Mouse (Mus musculus): ENCODE measurements around the gene Spag9. TPM values are rescaled to one million over a fixed set of nuclear protein-coding genes. Genes with fewer than 3 reads are reported as not detected.
A peak's percentile ranks its signal among the peaks of the same experiment; 100 is the strongest.

Gene Spag9
- 100 to 1,000 TPM; 213 to 215 TPM for total RNA-seq (2021)

DNA sequence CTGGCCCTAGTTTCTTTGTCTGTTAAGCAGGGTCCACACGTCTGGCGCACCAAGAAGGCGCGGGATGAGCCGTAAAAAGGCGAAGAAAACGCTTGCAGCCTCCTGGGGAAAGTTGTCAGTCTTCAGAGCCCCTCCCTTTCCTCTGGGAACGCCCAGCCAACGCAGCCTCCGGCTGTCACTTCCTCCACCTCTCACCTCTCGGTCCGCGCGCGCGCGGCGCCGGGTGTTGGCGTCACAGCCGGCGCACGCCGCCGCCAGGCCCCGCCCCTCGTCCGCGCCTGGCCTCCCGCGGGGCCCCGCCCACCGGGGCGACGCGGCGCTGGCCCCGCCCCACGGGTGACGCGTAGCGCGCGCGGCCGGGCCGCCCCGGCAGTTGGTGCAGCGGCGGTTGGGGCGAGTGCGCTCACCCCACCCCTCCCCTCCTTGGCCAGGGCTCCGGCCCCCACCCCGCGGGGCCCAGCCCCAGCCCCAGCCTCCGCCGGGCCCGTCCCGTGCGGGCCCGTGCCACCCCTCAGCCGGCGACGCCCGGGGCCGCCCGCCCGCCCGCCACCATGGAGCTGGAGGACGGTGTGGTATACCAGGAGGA, at the start of gene Spag9:
Spag9 (plus strand) TSS at position 372 of the 586 bp plus-strand sequence.
- peak; percentile 70 to 80 for DNase-seq (ENCODE audit: extremely low spot score in 1 of 2, low spot score in 1 of 2)

GRCm38 (mm10) chr11:93948887-93949567, 46.9 kb upstream of the Spag9 start:
- DNase-seq (ENCODE audit: extremely low spot score in 1 of 2, low spot score in 1 of 2) = no peak

DNA sequence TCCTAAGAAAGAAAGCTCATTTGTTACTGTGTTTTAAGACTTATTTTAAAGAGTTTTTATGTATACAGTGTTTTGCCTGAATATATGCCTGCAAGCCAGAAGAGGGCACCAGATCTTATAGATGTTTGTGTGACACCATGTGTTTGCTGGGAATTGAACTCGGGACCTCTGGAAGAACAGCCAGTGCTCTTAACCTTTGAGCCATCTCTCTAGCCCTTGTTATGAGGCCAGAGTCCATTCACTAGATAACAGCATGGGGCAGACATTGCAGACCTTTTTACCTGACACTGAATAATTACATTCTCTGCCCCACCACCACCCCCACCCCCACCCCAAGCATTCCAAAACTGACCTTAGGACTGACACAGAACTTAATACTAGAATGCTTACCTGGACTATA, 45.8 kb upstream of the Spag9 start:
- no peak for DNase-seq (ENCODE audit: extremely low spot score in 1 of 2, low spot score in 1 of 2)

GRCm38 (mm10) chr11:93952376-93952775, 43.5 kb upstream of the Spag9 start:
- no peak for DNase-seq (ENCODE audit: extremely low spot score in 1 of 2, low spot score in 1 of 2)

DNA sequence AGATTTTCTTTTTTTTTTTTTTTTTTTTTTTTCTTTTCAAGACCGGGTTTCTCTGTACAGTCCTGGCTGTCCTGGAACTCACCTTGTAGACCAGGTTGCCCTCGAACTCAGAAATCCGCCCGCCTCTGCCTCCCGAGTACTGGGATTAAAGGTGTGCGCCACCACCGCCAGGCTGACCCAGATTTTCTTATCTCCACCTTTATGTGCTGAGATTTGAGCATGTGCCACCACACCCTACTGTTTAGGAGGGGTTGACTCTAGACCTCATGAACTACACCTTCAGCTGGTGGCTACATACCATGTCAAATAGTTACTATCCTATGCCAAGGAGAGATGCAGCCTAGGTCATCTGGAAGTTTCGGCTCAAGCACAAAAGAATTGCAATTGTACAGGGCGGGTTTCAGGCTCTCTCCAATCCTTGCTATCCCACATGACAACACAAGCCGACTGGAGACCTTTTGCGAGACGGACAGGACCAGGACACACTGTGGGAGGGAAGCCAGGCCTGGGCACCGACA, 41.1 kb upstream of the Spag9 start:
- no peak for DNase-seq (ENCODE audit: extremely low spot score in 1 of 2, low spot score in 1 of 2)

DNA sequence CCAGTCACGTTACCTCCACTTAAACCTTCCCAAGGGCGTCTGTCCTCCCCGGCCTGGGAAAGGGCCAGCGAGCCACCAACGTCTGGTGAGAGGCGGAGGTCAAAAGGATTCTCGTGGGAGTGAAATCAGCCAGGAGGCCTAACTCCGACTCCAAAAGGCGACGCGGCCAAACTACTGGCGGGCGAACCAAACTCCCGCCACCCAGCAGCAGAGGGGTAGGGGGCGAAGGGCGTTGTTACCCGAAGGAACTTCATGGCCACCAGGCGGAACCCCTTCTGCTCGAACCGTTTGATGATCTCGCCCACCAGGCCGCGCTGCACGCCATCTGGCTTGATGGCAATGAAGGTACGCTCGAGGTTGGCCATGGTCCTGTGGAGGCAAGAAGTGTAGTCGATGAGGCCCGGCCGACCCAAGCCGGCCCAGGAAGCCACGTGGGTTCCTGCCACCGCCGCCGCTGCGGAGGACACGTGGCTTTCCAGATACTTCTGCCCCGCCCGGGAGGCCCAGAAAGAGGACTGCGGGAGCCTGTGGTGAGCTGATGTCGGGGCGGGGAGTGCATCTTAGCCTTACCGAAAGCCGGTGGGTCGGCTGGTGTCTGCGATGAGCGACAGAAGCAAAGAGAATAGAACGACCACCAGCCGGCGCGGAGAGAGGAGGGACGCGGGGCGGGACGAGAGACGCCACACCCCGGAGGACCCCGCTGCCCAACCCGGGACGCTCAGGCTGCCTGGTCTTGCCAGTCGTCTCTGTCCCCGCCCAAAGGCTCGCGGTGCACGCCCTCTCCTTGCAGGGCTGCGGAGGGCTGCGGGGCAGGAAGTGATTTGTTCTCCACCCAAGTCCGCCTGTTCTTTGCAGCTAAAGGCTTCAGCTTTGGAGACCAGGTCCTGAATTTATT, 40.4 kb upstream of the Spag9 start:
- peak; percentile 75 to 79 for DNase-seq (ENCODE audit: extremely low spot score in 1 of 2, low spot score in 1 of 2)

- no peak for DNase-seq (ENCODE audit: extremely low spot score in 1 of 2, low spot score in 1 of 2)
Observed at GRCm38 (mm10) chr11:93956159-93956558, 39.7 kb upstream of the Spag9 start, which contains the start of gene Nme2. Gene Nme2 (minus strand): TSS chr11:93956259.

DNA sequence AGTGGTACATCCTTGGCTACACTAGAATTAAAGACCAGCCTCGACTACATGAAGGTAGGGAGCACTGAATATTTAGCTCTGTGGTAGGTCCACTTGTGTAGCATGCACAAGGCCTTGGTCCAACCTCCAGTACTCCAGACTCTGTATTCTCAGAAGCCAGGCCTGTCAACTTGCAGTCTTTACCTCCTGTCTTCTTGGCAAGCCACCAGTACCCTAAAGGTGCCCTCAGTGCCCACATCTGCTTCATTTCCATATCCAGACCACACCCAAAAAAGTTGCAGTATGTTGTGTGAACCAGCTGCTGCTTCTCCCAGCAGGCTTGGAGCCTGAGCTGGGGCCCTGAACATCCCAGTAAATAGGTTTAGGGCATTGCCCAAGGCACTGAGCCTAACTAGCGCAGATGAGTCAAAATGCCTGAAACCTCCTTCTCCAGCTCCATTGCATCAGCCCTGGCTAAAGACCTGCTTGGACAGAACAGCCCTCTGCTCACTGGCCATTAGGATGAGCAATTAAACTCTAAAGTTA, 38.8 kb upstream of the Spag9 start:
- DNase-seq (ENCODE audit: extremely low spot score in 1 of 2, low spot score in 1 of 2) = no peak

- no peak for DNase-seq (ENCODE audit: extremely low spot score in 1 of 2, low spot score in 1 of 2)
Observed at GRCm38 (mm10) chr11:93957746-93958145, 38.1 kb upstream of the Spag9 start.

DNA sequence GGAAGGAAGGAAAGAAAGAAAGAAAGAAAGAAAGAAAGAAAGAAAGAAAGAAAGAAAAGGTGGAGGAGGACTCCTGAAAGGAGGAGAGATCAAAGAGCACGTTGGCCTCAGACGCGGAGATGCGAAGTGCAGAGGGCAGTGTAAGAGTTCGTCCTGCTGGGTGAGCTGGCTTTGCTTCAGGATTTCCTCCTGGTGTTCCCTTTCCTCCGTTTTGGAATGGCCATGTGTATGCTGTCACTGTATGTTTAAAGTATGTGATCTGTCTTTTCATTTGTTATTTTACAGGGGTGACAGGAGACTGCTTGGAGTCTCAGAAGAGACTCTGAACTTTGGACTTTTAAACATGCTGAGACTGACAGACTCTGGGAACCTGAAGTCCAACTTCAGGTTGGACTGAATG, 34.4 kb upstream of the Spag9 start:
- no peak for DNase-seq (ENCODE audit: extremely low spot score in 1 of 2, low spot score in 1 of 2)

GRCm38 (mm10) chr11:93963013-93963412, 32.9 kb upstream of the Spag9 start:
- DNase-seq (ENCODE audit: extremely low spot score in 1 of 2, low spot score in 1 of 2) = no peak

GRCm38 (mm10) chr11:93965391-93965790, 30.5 kb upstream of the Spag9 start:
- no peak for DNase-seq (ENCODE audit: extremely low spot score in 1 of 2, low spot score in 1 of 2)

GRCm38 (mm10) chr11:93967381-93967780, 28.5 kb upstream of the Spag9 start:
- no peak for DNase-seq (ENCODE audit: extremely low spot score in 1 of 2, low spot score in 1 of 2)

DNA sequence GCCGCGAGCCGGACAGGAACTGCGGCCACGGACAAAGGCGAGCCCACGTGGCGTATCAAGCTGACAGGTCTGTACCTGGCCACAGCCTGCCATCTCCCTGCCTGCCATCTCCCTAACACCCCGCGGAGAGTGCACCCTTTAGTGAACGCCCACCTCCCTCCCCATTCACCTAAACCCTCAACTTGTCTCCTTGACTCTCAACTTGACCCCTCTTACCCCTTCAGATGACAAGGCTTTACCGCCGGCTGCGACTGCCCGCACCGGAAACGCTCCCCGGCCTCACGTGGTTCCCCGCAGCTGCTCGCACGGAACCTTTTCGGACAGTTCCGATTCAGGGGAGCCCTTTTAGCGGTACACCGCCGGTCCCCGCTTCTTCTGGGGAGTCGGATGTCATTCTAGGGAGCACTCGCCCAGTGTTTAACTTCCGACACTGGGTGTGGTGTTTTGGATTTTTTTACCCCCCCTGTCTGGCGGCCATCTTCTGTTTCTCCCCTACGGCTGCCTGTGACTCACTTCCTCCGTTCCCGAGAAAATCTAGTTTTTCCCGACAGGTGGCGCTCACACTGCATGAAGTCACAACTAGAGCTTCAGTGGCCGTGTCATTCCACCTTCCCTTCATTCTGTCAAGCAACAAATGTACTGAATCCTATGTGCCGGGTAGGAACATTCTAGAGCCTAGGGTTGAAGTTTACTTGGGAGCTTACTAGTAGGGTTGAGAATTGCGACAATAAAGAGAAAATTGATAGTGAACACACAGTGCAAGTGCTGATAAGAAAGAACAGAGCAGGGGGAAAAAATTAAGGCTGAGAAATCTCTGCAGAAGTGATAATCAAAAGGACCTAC, 27.7 kb upstream of the Spag9 start, which contains the start of the genes Gm20390 and Nme1:
Gm20390 (minus strand) TSS at position 289 of the 843 bp plus-strand sequence.
Nme1 (minus strand) TSS at position 517 of the 843 bp plus-strand sequence.
- peak; percentile 98 for DNase-seq (ENCODE audit: extremely low spot score in 1 of 2, low spot score in 1 of 2)

DNA sequence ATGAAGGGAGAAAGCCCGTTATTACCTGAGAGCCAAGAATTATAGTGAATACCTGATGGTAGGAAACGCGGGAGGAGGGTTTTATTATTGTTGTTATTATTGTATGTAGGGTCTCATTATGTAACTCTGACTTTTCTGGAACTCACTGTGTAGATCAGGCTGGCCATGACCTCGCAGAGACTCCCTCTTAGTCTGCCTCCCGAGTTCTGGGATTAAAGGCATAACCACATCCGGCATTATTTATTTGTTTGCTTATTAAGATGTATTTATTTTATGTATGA, 27.1 kb upstream of the Spag9 start:
- no peak for DNase-seq (ENCODE audit: extremely low spot score in 1 of 2, low spot score in 1 of 2)

- DNase-seq (ENCODE audit: extremely low spot score in 1 of 2, low spot score in 1 of 2) = no peak
Observed at GRCm38 (mm10) chr11:93969171-93969570, 26.7 kb upstream of the Spag9 start.

DNA sequence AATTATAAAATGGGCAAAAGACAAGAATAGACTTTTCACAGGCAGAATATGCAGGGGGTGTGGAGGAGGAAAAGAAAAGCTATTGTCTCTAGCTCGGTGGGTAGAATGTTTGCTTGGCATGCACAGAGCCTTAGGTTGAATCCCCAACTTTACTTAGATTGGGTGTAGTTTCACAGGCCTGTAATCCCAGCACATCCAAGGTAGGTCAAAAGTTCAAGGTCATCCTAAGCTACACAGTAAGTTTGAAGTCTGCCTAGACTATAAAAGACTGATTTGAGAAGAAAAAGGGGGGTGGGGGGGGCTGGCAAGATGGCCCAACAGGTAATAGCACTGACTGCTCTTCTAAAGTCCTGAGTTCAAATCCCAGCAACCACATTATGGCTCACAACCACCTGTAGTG, 26.1 kb upstream of the Spag9 start:
- no peak for DNase-seq (ENCODE audit: extremely low spot score in 1 of 2, low spot score in 1 of 2)

DNA sequence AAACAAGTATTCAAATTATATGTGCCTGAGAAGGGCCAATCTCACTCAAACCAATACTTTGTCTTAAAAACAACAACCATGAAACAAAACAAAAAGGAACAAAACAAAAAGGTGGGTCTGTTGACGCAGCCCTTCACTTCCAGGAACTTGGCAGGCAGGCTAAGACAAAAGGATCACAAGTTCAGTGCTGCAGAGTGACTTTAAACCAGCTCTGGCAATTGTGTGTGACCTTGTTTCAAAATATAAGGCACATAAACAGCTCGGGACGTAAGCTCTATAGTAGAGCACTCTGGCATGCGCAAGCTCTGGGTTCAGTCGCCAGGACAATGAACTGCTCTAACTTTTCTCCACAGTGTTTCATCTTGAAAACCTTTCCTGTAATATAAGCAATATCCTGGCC, 22.9 kb upstream of the Spag9 start:
- DNase-seq (ENCODE audit: extremely low spot score in 1 of 2, low spot score in 1 of 2) = no peak

DNA sequence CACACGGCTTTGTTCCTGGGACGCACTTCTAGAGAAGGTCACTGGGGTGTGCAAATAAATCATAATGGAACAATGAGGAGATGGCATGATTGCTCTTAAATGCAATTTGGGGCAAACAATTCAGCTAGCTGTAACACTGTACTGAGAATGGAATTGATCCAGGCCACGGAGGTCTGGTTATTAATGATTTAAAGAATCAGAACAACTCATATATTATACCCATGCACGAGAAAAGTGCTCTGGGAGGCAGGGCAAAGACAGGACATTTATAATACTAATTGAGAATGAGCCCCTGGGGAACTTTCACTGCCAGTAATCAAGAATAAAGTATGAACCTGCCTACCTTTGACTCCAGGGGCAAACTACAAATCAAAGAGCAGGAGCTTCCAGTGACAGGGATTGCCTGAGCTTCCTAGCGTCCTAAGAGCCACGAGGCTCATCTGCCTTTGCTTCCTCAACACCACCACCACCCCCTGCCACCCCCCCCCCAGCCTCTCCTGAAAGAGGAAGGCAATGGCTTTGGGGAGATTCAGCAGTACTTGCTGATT, 16.3 kb upstream of the Spag9 start:
- DNase-seq (ENCODE audit: extremely low spot score in 1 of 2, low spot score in 1 of 2) = no peak

DNA sequence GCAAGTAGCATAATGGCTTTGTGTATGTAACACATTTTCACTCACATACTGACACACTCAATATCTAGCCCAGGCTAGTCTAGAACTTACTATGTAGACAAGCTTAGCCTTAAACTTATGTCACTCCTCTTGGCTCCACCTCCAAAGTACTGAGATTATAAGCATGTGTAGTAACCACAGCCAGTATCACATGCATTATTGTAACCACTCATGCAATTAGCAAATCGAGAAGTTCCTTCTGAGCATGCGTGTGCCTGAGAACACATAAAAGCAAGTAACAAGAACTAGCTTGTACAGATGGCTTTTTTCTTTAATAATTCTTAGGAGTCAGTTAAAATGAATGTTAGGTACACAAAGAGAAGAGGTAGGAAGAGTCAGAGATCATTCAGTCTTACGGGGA, 11.3 kb upstream of the Spag9 start:
- no peak for DNase-seq (ENCODE audit: extremely low spot score in 1 of 2, low spot score in 1 of 2)

Measured in layer of hippocampus, postnatal 25 days (tissue).